Mouse (Mus musculus) ES-Bruce4 (cell line): ENCODE measurements at regions not wholly inside any gene's neighbourhood (a gene's known extent, or its start where the extent isn't known, plus 50 kb on each side); places are given as distances from the start of the nearest gene placed in this dataset.

Source experiments
- H3K27ac ChIP-seq: 2 replicates; pipeline ENCODE4 v1.5.1; 2012; ENCODE audit warnings: low read length, inconsistent platforms; ENCODE audit not compliant: insufficient read depth
- H3K27me3 ChIP-seq: 2 replicates; pipeline ENCODE4 v1.6.1; 2012; ENCODE audit warnings: mild to moderate bottlenecking, low read length, inconsistent platforms; ENCODE audit not compliant: control insufficient read depth, poor library complexity, insufficient read depth, severe bottlenecking
- H3K36me3 ChIP-seq: 2 replicates; pipeline ENCODE4 v1.6.1; 2012; ENCODE audit warnings: inconsistent platforms, mild to moderate bottlenecking, low read length, moderate library complexity; ENCODE audit not compliant: control insufficient read depth, poor library complexity, insufficient read depth, severe bottlenecking
- H3K4me1 ChIP-seq: one replicate; pipeline ENCODE4 v1.8.1; 2011; ENCODE audit warnings: low read length; ENCODE audit not compliant: control insufficient read depth, insufficient read depth
- H3K4me3 ChIP-seq: 2 replicates; pipeline ENCODE4 v1.5.1; 2011; ENCODE audit warnings: low read depth, mild to moderate bottlenecking, low read length
- H3K9ac ChIP-seq: 2 replicates; pipeline ENCODE4 v1.6.1; 2012; ENCODE audit warnings: low read depth, mild to moderate bottlenecking, inconsistent platforms; ENCODE audit not compliant: poor library complexity, severe bottlenecking
- H3K9me3 ChIP-seq: replicated peaks from 2 replicates; pipeline ENCODE4 v1.6.1; 2012; ENCODE audit warnings: mild to moderate bottlenecking, low read length, inconsistent platforms; ENCODE audit not compliant: control insufficient read depth, poor library complexity, insufficient read depth, severe bottlenecking
- CTCF ChIP-seq: IDR thresholded peaks from one replicate; pipeline ENCODE4 v1.8.1; 2011; ENCODE audit warnings: low read depth, low read length
- EP300 ChIP-seq: IDR thresholded peaks from 2 replicates; pipeline ENCODE4 v1.6.1; 2011; ENCODE audit warnings: low read depth, low read length; ENCODE audit not compliant: insufficient read depth
- POLR2A ChIP-seq: IDR thresholded peaks from one replicate; pipeline ENCODE4 v1.8.1; 2011; ENCODE audit warnings: low read length; ENCODE audit not compliant: insufficient read depth

- Histone ChIP-seq H3K4me3 (no peak overlapping the region), H3K27ac (no peak overlapping the region), H3K27me3 (no peaks in the 10 kb centered on the region), H3K36me3 (no peaks in the 10 kb centered on the region), H3K9me3 (no peaks in the 10 kb centered on the region), H3K9ac (no peak overlapping the region), H3K4me1 (peaks cover 2% of the 10 kb centered on the region)
- TF ChIP-seq POLR2A: no peak
- no peak for TF ChIP-seq CTCF
- TF ChIP-seq EP300: no peak
Observed at GRCm38 (mm10) chr4:95138676-95139075, 86.7 kb upstream of the Jun start.

- Histone ChIP-seq H3K9me3 (no peaks in the 10 kb centered on the region), H3K4me1 (peaks cover 2% of the 10 kb centered on the region), H3K27me3 (no peaks in the 10 kb centered on the region), H3K27ac (no peak overlapping the region), H3K36me3 (no peaks in the 10 kb centered on the region), H3K9ac (no peak overlapping the region), H3K4me3 (no peak overlapping the region)
- TF ChIP-seq CTCF: no peak
- TF ChIP-seq EP300: no peak
- no peak for TF ChIP-seq POLR2A
Observed at GRCm38 (mm10) chr4:95141253-95141652, 89.2 kb upstream of the Jun start.

GRCm38 (mm10) chr4:95143130-95143529, 91.1 kb upstream of the Jun start:
- Histone ChIP-seq H3K9me3 (no peaks in the 10 kb centered on the region), H3K27ac (no peak overlapping the region)

GRCm38 (mm10) chr4:95143668-95144067, 91.6 kb upstream of the Jun start:
- Histone ChIP-seq H3K27ac (no peak overlapping the region), H3K27me3 (no peaks in the 10 kb centered on the region), H3K9ac (no peak overlapping the region), H3K36me3 (no peaks in the 10 kb centered on the region), H3K4me1 (peaks cover 2% of the 10 kb centered on the region), H3K9me3 (no peaks in the 10 kb centered on the region), H3K4me3 (no peak overlapping the region)
- TF ChIP-seq POLR2A (no peak), EP300 (no peak), CTCF (no peak)

More at GRCm38 (mm10) chr4:95143130-95143529, 91.1 kb upstream of the Jun start:
- no peaks in the 10 kb centered on the region for H3K27me3 ChIP-seq
- H3K4me1 ChIP-seq: peaks cover 2% of the 10 kb centered on the region
- no peak overlapping the region for H3K4me3 ChIP-seq
- TF ChIP-seq POLR2A: no peak
- TF ChIP-seq CTCF: no peak
- TF ChIP-seq EP300: peak; percentile 36; the same call in 1 of the 2 replicates
- no peaks in the 10 kb centered on the region for H3K36me3 ChIP-seq
- no peak overlapping the region for H3K9ac ChIP-seq

GRCm38 (mm10) chr4:95144440-95144839, 92.4 kb upstream of the Jun start:
- H3K36me3 ChIP-seq: no peaks in the 10 kb centered on the region
- no peak overlapping the region for H3K9ac ChIP-seq
- H3K27me3 ChIP-seq: no peaks in the 10 kb centered on the region
- no peaks in the 10 kb centered on the region for H3K9me3 ChIP-seq
- peaks cover 2% of the 10 kb centered on the region for H3K4me1 ChIP-seq
- H3K27ac ChIP-seq: no peak overlapping the region
- no peak overlapping the region for H3K4me3 ChIP-seq
- TF ChIP-seq CTCF (no peak), POLR2A (no peak), EP300 (no peak)

GRCm38 (mm10) chr4:95146268-95146667, 94.2 kb upstream of the Jun start:
- Histone ChIP-seq H3K4me3 (no peak overlapping the region), H3K27ac (no peak overlapping the region), H3K36me3 (no peaks in the 10 kb centered on the region), H3K4me1 (peaks cover 2% of the 10 kb centered on the region), H3K9me3 (no peaks in the 10 kb centered on the region), H3K27me3 (no peaks in the 10 kb centered on the region), H3K9ac (no peak overlapping the region)
- TF ChIP-seq EP300: no peak
- TF ChIP-seq CTCF: no peak
